In genomic region chr7:74518776-74519175, GRCm38 (mm10) we compare ENCODE assay signal across 12 mouse cellular contexts.
"Had no signal": no experiment of that assay in that cellular context is flagged by ENCODE, and none has a peak within 500 bp of the region (broad histone marks: within the 10 kb centered on the region; RNA-seq: fewer than 3 reads in every experiment).

No protein-coding gene starts in this region.

- DNase-seq: retina, postnatal 1 day; right cerebral cortex, adult 18-20 months; right cerebral cortex, postnatal 14 days; right cerebral cortex, postnatal 25 days; right cerebral cortex, postnatal 4 days; spleen, adult 18-20 months; thymus, adult 18-20 months; thymus, adult 2 months; thymus, postnatal 14 days; thymus, postnatal 25 days; thymus, postnatal 36 days; thymus, postnatal 4 days had no signal
